Mouse (Mus musculus) left cerebral cortex, postnatal 14 days (tissue): ENCODE results near the gene Abhd8. TPM values are rescaled to one million over a fixed set of nuclear protein-coding genes. Genes with fewer than 3 reads are reported as not detected.

Experiments
- DNase-seq, 2 experiments: peaks; one replicate each; pipeline ENCODE4 v3.0.0; 2021 to 2022; ENCODE audit warnings: low spot score in 2 of 2, mixed read lengths in 1 of 2
- intact Hi-C: fragments of 180-260 bp; cut with DNase I; formaldehyde crosslinking; loops from one replicate; pipeline ENCODE4 v1.15.1; 2025
- total RNA-seq, 2 experiments: library from RNA; stranded (reverse); gene quantifications; 2 replicates each; pipeline ENCODE4 v1.2.3; 2021

Gene Abhd8
- total RNA-seq, 2 experiments from 2014 or later, result 225 to 230 TPM

DNA sequence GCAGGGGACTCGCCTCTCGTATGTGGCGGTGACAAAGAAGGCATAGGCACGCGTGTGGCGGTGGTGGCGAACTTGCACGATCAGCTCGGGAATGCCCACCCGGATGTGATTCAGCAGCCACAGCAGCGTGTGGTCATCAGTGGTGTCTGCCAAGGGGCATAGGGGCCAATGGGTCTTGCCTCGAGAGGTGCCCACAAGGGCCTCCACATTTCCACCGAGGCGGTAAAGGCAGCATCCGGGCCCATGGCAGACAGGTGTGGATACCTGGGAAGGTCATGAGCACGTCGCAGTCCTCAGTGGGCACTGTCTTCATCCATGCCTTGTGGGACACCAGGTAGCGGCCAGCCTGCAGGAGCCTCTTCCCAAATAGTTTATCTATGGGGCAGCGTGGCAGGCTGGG is 21.3 kb upstream of the Abhd8 start:
- intact Hi-C loops, result no loop called here
- DNase-seq, result no peak

- intact Hi-C loops, result no loop called here
- peak in 1 of 2 experiments; percentile 73 for DNase-seq
Observed at GRCm38 (mm10) chr8:71483932-71484331, 20.5 kb upstream of the Abhd8 start.

GRCm38 (mm10) chr8:71478943-71479342 is 15.5 kb upstream of the Abhd8 start:
- intact Hi-C loops, result no loop called here
- no peak for DNase-seq

DNA sequence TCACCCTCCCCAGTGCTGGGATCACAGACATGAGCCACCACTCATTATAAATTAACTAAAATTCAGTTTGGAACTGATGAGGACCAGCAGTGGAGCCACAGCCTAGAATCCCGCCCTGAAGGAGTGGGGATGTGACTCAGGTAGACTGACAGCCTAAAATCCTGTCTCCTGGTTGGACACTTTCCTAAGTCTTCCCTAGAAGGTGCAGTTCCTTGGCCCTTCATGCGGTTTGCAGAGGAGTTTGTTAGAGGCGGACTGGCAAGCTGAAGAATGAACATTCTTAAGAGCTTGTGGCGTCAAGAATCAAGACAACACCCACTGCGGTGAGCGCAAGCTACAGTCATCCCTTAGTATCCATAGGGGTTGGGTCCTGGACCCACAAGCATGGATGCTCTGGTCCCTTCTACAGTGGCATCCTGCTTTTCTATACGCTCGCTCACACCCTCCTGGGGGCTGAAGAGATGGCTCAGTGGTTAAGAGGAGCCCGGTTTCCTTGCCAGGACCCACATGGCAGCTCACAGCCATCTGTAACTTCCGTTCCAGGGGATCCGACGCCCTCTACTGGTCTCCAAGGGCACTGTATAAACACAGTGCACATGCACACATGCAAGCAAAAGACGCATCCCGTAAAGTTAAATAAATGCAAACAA is 13.9 kb upstream of the Abhd8 start:
- intact Hi-C loops, result no loop called here
- peak in 1 of 2 experiments; percentile 82 for DNase-seq

GRCm38 (mm10) chr8:71476099-71476940 is 12.9 kb upstream of the Abhd8 start:
- intact Hi-C loops, result no loop called here

GRCm38 (mm10) chr8:71475702-71476075 is 12.2 kb upstream of the Abhd8 start:
- DNase-seq, result no peak
- intact Hi-C loops, result no loop called here

More at GRCm38 (mm10) chr8:71476099-71476940, 12.9 kb upstream of the Abhd8 start:
- peak; percentile 82 to 84 for DNase-seq

GRCm38 (mm10) chr8:71474785-71475701 is 11.6 kb upstream of the Abhd8 start:
- intact Hi-C loops, result no loop called here

DNA sequence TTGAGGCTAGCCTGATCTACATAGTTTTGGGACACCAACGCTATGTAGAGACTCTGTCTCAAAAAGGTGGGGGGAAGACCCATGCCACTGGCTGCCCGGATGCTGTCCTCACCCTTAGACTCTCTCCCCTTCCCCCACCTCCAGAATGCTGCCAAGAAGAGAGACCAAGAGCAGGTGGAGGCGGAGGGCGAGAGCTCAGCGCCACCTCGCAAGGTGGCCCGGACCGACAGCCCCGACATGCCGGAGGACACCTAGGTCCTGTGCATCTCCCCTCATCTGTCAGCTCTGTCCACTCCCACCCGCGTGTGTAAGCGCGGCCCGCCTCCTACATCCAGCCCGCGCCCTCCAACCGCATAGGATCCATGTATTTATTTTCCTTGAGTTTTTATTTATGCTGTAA is 10.9 kb upstream of the Abhd8 start:
- DNase-seq, result no peak
- intact Hi-C loops, result no loop called here

More at GRCm38 (mm10) chr8:71474785-71475701, 11.6 kb upstream of the Abhd8 start:
- no peak for DNase-seq

DNA sequence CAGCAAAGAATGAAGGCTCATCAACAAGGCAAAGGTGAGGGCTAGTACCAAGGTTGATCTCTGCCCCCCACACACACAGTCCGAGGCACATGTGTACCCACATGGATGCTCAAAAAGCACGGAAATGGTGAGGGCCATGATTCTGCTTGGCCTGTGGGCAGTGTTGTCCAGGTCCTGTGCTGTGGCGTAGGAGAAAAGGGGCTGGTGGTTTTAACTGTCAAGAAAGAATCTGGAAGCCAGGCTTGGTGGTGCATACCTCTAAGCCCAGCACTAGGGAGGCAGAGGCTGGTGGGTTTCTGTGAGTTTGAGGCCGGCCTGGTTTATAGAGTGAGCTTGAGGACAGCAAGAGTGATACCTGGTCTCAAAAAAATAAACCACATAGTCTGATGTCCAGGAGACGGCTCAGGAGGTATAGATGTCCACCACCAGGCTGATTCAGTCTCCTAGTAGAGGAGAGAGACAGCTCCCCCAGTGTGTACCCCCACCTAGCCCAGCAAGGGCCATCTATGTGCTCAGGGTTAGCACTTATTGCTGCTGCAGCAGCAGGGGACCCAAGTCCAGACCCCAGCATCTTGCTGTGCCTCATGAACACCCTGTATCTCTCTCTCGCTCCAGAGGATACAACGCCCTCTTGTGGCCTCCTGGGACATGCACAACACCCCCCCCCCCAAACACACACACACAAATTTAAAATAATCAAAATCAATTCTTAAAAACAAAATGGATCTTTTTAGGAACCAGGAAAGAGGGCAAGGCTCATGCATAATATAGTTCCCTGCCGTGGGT is 9.3 kb upstream of the Abhd8 start:
- no peak for DNase-seq
- intact Hi-C loops, result no loop called here

- no peak for DNase-seq
- intact Hi-C loops, result no loop called here
Observed at GRCm38 (mm10) chr8:71471861-71472260, 8.4 kb upstream of the Abhd8 start.

- no peak for DNase-seq
- intact Hi-C loops, result no loop called here
Observed at GRCm38 (mm10) chr8:71470913-71471255, 7.4 kb upstream of the Abhd8 start.

DNA sequence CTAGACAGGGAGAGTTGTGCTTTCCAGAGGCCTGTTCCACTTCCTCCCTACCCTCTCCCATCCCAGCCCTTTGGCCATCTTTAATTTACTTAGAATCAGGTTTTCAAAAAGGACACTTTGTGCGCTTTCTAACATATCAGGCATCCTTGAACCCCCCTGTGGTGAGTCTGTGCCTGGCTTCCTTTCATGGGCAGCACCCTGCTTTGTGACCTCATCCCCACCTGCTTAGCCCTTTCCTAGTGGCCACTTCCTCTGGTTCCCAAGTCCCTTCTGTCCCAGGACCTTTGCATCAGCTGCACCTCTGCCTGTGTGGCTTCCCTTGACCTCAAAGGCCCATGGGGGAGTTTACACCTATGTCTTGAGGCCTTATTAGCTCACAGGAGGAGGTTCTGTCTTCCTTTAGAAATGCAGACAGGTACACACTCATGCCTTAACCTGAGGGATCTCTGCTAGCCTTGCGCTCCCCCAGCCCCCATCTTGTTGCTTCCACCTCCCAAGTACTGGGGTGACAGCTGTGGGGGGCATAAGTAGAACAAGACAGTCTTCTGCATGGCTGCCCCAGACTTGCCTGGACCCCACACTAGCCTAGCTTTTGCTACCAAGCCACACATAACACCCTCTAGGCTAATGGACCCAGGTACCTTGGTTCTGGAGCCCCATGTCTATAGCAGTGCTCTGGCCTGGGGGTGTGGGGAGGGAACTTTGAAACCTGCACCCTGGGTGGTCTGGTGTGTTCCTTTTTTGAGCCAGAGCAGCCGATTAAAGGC is 6.9 kb upstream of the Abhd8 start:
- intact Hi-C loops, result no loop called here
- no peak for DNase-seq

DNA sequence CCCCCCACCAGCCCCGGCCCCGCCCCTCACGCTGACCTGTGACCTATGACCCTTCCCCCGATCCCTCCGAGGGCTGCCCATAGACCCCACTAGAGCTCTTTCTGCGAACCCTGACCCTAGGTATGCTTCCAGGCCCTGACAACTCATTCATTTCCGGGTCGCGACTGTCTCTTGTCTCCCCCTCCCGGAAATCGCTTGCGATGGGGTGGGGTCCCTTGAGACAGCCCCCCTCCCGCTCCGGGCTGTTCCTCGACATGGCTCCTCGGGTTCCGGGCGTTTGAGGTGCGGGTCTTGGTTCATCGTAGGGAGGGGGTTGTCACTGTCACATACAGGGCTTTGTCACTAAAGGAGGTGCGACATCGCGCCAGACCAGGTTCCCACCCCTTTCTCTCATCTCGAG is 6.0 kb upstream of the Abhd8 start:
- intact Hi-C loops, result no loop called here

GRCm38 (mm10) chr8:71468916-71469315 is 5.5 kb upstream of the Abhd8 start, which contains the start of gene Dda1:
Gene Dda1, plus strand, starts transcription at chr8:71469199.
- intact Hi-C loops, result no loop called here
- peak; percentile 98 to 99 for DNase-seq

More for the DNA sequence above, 6.0 kb upstream of the Abhd8 start:
- peak; percentile 60 to 67 for DNase-seq

- intact Hi-C loops, result no loop called here
- no peak for DNase-seq
Observed at GRCm38 (mm10) chr8:71468001-71468400, 4.5 kb upstream of the Abhd8 start.

DNA sequence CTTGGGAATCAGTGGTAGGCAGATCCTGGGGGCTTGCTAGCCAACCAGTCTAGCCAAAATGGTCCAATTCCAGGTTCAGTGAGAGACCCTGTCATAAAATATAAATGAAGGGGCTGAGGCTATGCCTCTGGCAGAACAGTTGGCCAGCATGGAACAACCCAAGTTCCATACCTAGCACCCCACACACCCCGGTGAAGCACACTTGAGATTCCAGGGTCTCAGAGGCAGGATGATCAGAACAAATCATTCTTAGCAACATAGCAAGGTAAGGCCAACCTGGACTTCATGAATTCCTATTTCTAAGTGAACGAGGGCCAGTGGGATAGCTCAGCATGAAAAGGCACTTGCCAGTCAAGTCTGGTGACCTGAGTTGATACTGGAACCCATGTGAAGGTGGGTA is 3.7 kb upstream of the Abhd8 start:
- DNase-seq, result no peak
- intact Hi-C loops, result no loop called here

DNA sequence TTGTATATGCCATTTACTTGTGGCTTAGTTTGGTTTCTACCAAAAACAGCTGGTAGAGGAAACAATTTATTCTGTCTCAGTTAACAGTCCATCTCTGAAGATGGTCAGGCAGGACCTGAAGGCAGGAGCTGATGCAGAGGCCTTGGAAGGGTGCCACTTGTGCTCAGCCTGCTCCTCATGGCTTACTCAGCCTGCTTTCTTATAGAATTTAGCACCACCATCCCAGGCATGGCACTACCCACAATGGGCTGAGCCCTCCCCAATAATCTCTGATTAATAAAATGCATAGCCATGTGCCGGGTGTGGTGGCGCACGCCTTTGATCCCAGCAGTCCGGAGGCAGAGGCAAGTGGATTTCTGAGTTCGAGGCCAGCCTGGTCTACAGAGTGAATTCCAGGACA is 2.7 kb upstream of the Abhd8 start:
- no peak for DNase-seq
- intact Hi-C loops, result no loop called here

- DNase-seq, result no peak
- intact Hi-C loops, result no loop called here
Observed at GRCm38 (mm10) chr8:71465733-71466132, 2.3 kb upstream of the Abhd8 start.
